Mouse (Mus musculus): ENCODE data around the gene Dguok. TPM values are rescaled to one million over a fixed set of nuclear protein-coding genes. Genes with fewer than 3 reads are reported as not detected.

The Dguok gene
- total and polyA plus RNA-seq, 3 experiments: 8.7 to 16.7 (median 11.5) TPM

DNA sequence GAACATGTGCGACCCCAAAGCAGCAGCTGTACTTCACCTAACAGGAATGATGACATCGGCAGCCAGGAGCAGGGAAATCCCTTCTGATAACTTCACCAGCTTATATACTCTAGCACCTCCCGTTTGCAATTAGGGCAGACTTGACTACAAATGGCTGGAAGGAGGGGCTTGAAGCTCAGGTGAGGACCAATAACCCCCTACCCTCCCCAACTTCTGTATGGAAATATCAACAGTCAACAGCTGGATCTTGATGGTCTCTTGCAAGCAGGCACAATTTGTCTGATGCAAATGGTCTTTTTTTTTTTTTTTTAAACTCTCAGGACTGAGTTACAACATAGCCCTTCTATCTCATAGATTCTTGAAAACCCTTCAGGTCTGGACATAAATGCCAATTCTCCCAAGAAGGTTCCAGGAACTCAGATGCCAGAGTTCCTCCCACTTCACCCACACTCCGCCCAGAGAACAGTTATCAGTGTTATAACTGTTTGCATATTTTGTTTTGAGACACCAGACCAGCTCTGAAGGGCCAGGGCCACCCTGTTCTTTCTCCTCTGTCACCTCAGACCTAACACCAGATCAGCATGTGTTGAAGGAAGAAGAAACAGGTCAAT, 47.6 kb downstream of the Dguok start, which contains the start of gene Tet3:
TSS of gene Tet3 (minus strand) at position 51 of the 611 bp plus-strand sequence.
- H3K79me2 ChIP-seq (replicated peaks; ENCODE audit: control insufficient read depth, extremely low read depth, insufficient read depth, poor library complexity, severe bottlenecking): no peaks in the 10 kb centered on the region
- TF ChIP-seq ZC3H11A (IDR thresholded peaks at IDR 0.05; ENCODE audit: low read depth, low read length) (no peak), RAD21 (IDR thresholded peaks at IDR 0.05; ENCODE audit: low read depth, low read length) (no peak), MAX (IDR thresholded peaks at IDR 0.05; ENCODE audit: low read length) (no peak), MYC (IDR thresholded peaks at IDR 0.05; ENCODE audit: low read depth, low read length) (no peak), E2F4 (IDR thresholded peaks at IDR 0.05; ENCODE audit: insufficient replicate concordance, low read depth, low read length) (no peak), BHLHE40 (IDR thresholded peaks at IDR 0.05; ENCODE audit: low read depth, low read length) (no peak), HCFC1 (IDR thresholded peaks at IDR 0.05; ENCODE audit: low read depth, low read length) (no peak), EP300 (IDR thresholded peaks at IDR 0.05; ENCODE audit: low read length) (no peak), SMC3 (IDR thresholded peaks at IDR 0.05; ENCODE audit: low read depth, low read length) (no peak), TCF12 (IDR thresholded peaks at IDR 0.05; ENCODE audit: low read depth, low read length) (no peak), MAFK (IDR thresholded peaks at IDR 0.05; ENCODE audit: insufficient replicate concordance, low read length) (no peak), JUN (IDR thresholded peaks at IDR 0.05; ENCODE audit: insufficient read depth, low read depth, low read length) (no peak), NELFE (IDR thresholded peaks at IDR 0.05; ENCODE audit: low read depth, low read length) (no peak), NRF1 (IDR thresholded peaks at IDR 0.05; ENCODE audit: low read depth, low read length) (no peak), JUND (conservative IDR thresholded peaks at IDR 0.05; ENCODE audit: low read depth, low read length) (no peak), ELF1 (IDR thresholded peaks at IDR 0.05; ENCODE audit: low read depth, low read length) (no peak)
- H3K9me3 ChIP-seq (replicated peaks; ENCODE audit: low read length): no peaks in the 10 kb centered on the region
- no peak for DNase-seq (ENCODE audit: extremely low read depth)
- in situ Hi-C loops (cut with MboI; ENCODE audit: low pct_ligation_motif_present, low pct_unique_long_range_greater_than_20kb, low sequenced_read_pairs) (no loop called here), dilution Hi-C loops (cut with MboI; ENCODE audit: extremely low pct_ligation_motif_present, extremely low pct_unique_long_range_greater_than_20kb, low sequenced_read_pairs) (no loop called here)
- H3K36me3 ChIP-seq (replicated peaks in 1 of 2; ENCODE audit: control insufficient read depth in 1 of 2, insufficient read depth in 1 of 2, low read length in 1 of 2): peaks cover 0 to 8% of the 10 kb centered on the region in 2 experiments
- no peak within 1 kb of the TSS for H3K9ac ChIP-seq (ENCODE audit: insufficient read depth, low read depth)
- no peak within 1 kb of the TSS for H3K27ac ChIP-seq (ENCODE audit: insufficient read depth, low read depth)
- no peak within 1 kb of the TSS for H3K4me3 ChIP-seq (replicated peaks in 1 of 3; ENCODE audit: low read depth in 2 of 3, low read length in 2 of 3, poor library complexity in 1 of 3)
- H3K27me3 ChIP-seq (replicated peaks): peaks cover 4% of the 10 kb centered on the region
- H3K4me2 ChIP-seq (ENCODE audit: insufficient read depth, low read depth, poor library complexity, severe bottlenecking): no peak within 1 kb of the TSS
- H3K4me1 ChIP-seq (ENCODE audit: control insufficient read depth in 1 of 2, insufficient read depth in 2 of 2): peaks cover 7 to 47% of the 10 kb centered on the region in 2 experiments

DNA sequence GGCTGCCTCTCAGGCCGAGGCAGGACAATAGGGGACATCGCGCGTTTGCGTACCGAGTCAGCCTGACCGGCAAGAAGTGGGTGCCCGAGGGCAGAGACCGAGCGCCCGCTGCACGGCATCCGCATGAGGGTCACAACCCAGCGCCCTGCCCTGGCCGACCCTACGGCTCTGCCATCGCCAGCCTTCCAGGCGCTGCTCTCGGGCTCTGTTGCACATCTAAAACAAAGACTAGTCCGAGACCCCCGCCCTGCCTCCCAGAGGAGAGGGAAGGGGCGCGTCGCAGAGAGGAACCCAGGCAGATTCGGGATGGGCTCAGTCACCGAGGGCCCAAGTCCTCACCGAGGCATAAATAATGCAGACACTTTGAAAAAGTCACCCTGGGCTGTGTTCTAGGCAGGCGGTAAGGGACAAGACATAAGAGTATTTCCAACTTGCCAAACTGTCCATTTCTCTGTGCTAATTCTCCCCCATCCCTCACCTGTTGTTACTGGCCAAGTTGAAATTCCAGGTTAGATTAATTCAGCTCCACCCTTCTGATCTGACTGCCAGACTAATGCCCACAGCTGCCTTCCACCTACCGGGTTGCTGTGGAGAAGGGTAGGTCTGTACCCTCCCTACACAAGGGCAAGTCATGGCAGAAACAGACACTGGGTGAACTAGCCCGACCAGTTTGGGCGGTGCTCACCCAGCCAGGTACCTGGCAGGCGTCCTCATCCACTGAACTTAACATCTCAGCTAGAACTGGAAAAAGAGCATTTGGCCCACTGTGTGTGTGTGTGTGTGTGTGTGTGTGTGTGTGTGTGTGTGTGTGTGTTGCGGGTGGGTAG, 49.6 kb downstream of the Dguok start:
- in situ Hi-C loops (cut with MboI; ENCODE audit: low pct_ligation_motif_present, low pct_unique_long_range_greater_than_20kb, low sequenced_read_pairs): no loop called here
- peaks cover 4% of the 10 kb centered on the region for H3K27me3 ChIP-seq (replicated peaks)
- peaks cover 13 to 65% of the 10 kb centered on the region in 2 experiments for H3K4me1 ChIP-seq (ENCODE audit: control insufficient read depth in 1 of 2, insufficient read depth in 2 of 2)
- peak overlapping the region; percentile 31 to 75 (median 67) for H3K4me3 ChIP-seq (replicated peaks in 1 of 3; ENCODE audit: low read depth in 2 of 3, low read length in 2 of 3, poor library complexity in 1 of 3)
- H3K4me2 ChIP-seq (ENCODE audit: insufficient read depth, low read depth, poor library complexity, severe bottlenecking): peak overlapping the region; percentile 77
- no peaks in the 10 kb centered on the region for H3K79me2 ChIP-seq (replicated peaks; ENCODE audit: control insufficient read depth, extremely low read depth, insufficient read depth, poor library complexity, severe bottlenecking)
- no peak for TF ChIP-seq MXI1 (IDR thresholded peaks at IDR 0.05; ENCODE audit: low read depth, low read length)
- 0 out of 2 replicates have a peak, but pooled peaks have one; percentile 13 for TF ChIP-seq POLR2A (IDR thresholded peaks at IDR 0.05; ENCODE audit: low read depth, low read length)
- H3K36me3 ChIP-seq (replicated peaks in 1 of 2; ENCODE audit: control insufficient read depth in 1 of 2, insufficient read depth in 1 of 2, low read length in 1 of 2): peaks cover 0 to 18% of the 10 kb centered on the region in 2 experiments
- dilution Hi-C loops (cut with MboI; ENCODE audit: extremely low pct_ligation_motif_present, extremely low pct_unique_long_range_greater_than_20kb, low sequenced_read_pairs): no loop called here
- H3K9ac ChIP-seq (ENCODE audit: insufficient read depth, low read depth): peak overlapping the region; percentile 80
- DNase-seq (ENCODE audit: extremely low read depth): no peak
- H3K9me3 ChIP-seq (replicated peaks; ENCODE audit: low read length): no peaks in the 10 kb centered on the region
- peak overlapping the region; percentile 42 for H3K27ac ChIP-seq (ENCODE audit: insufficient read depth, low read depth)

Data from CH12.LX (cell line).